Mouse (Mus musculus) small intestine, adult 2 months (tissue): ENCODE measurements around the gene Smcp.

Experiments
- CTCF ChIP-seq: fragments of 200-500 bp; IDR thresholded peaks from 2 replicates; pipeline ENCODE4 v1.5.1; 2012; ENCODE audit warnings: low read depth, mild to moderate bottlenecking, control low read depth, inconsistent platforms, low read length, moderate library complexity, mixed read lengths; ENCODE audit not compliant: insufficient replicate concordance, insufficient read length; ENCODE audit errors: extremely low read depth
- POLR2A ChIP-seq: fragments of 200-500 bp; IDR thresholded peaks from 2 replicates; pipeline ENCODE4 v1.6.1; 2012; ENCODE audit warnings: low read depth, mild to moderate bottlenecking, control low read depth, inconsistent platforms, low read length, moderate library complexity

- TF ChIP-seq CTCF: no peak
- no peak for TF ChIP-seq POLR2A
Measured at GRCm38 (mm10) chr3:92607392-92607791, 18.6 kb upstream of the Smcp start, which contains the start of gene 2210017I01Rik.
